Mouse (Mus musculus) heart, embryonic 13.5 days (tissue): ENCODE measurements at regions not wholly inside any gene's neighbourhood (a gene's known extent, or its start where the extent isn't known, plus 50 kb on each side); places are given as distances from the start of the nearest gene placed in this dataset.
"Not testable (repeated sequence)": the region's sequence is repeated elsewhere in the genome, so short reads cannot be mapped to it uniquely, and the experiment has no call there.

Experiments used
- ATAC-seq: fragments of 200-750 bp; cut with Nextera tagmentation; 2 replicates; pipeline ENCODE4 v1.8.0; 2017; ENCODE audit warnings: moderate TSS enrichment; ENCODE audit not compliant: insufficient number of reproducible peaks, low FRiP score, low TSS enrichment; ENCODE audit errors: extremely low read depth
- H3K27ac ChIP-seq: fragments of 300-500 bp; sonication (generic); replicated peaks from 2 replicates; pipeline ENCODE4 v1.5.1; 2015; ENCODE audit warnings: moderate library complexity, mild to moderate bottlenecking, inconsistent platforms
- H3K27me3 ChIP-seq: fragments of 300-500 bp; sonication (generic); replicated peaks from 2 replicates; pipeline ENCODE4 v1.6.1; 2015; ENCODE audit warnings: mild to moderate bottlenecking, inconsistent platforms
- H3K36me3 ChIP-seq: fragments of 300-500 bp; sonication (generic); 2 replicates; pipeline ENCODE4 v1.6.1; 2015; ENCODE audit warnings: mild to moderate bottlenecking, inconsistent platforms
- H3K4me1 ChIP-seq: fragments of 300-500 bp; sonication (generic); 2 replicates; pipeline ENCODE4 v1.6.1; 2015; ENCODE audit warnings: inconsistent platforms
- H3K4me2 ChIP-seq: fragments of 300-500 bp; sonication (generic); 2 replicates; pipeline ENCODE4 v1.6.1; 2015; ENCODE audit warnings: inconsistent platforms, mild to moderate bottlenecking, moderate library complexity
- H3K4me3 ChIP-seq: fragments of 300-500 bp; sonication (generic); 2 replicates; pipeline ENCODE4 v1.5.1; 2015; ENCODE audit warnings: moderate library complexity, mild to moderate bottlenecking, inconsistent platforms
- H3K9ac ChIP-seq: fragments of 300-500 bp; sonication (generic); 2 replicates; pipeline ENCODE4 v1.6.1; 2015; ENCODE audit warnings: inconsistent platforms, mild to moderate bottlenecking, moderate library complexity
- H3K9me3 ChIP-seq: fragments of 300-500 bp; sonication (generic); 2 replicates; pipeline ENCODE4 v1.6.1; 2016; ENCODE audit warnings: inconsistent platforms
- WGBS: fragments of 180-500 bp; shearing (Covaris S2); methylation state at CpG from one replicate; pipeline ENCODE4 v1.1.7; 2015; ENCODE audit warnings: mixed read lengths; 5-methylcytosine and 5-hydroxymethylcytosine counted together

DNA sequence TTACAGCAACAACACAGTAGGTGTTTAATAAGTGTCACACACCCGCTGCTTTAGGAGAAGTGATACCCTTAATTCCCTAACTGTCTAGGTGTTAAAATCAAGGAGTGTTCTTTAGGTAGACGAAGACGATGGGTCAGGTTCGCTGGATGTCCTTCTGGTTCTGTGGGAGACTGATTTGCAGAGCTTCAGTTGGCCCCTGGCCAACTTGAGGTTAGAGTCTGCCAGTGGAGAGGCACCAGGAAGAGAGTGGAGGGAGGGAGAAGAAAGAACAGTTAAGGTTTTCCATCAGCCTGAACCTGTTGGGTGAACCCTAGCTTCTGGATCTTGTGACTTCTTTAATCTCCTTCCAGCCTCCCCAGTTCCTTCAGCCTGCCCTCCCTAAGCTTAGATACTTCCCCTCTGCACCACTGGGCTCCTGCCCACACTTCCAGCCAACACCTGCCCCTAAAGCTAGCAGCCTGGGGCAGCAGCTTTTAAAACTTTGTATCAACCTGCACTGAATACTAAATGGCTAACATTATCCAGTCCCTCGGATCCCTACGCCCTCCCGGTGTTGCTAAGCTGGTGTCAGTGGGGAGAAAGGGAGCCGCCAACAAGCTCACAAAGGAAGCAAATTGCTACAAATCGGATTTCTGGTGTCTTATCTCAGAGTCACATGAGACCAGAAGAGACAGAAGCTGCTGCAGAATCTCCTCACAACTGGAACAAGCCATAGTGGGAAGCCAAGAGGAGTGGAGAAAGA lies 62.1 kb upstream of the Adgrl1 start:
- H3K27me3 ChIP-seq = no peaks in the 10 kb centered on the region
- no peaks in the 10 kb centered on the region for H3K9me3 ChIP-seq
- H3K4me1 ChIP-seq = peaks cover 15% of the 10 kb centered on the region
- H3K27ac ChIP-seq = peak overlapping the region; percentile 26; the same call in 1 of the 2 replicates
- no peak overlapping the region for H3K4me3 ChIP-seq
- H3K4me2 ChIP-seq = 0 out of 2 replicates have a peak overlapping the region, but pooled peaks have one; percentile 6
- no peak overlapping the region for H3K9ac ChIP-seq
- WGBS = 31% methylated on average over 9 of the region's 9 CpGs
- H3K36me3 ChIP-seq = no peaks in the 10 kb centered on the region
- no peak for ATAC-seq

DNA sequence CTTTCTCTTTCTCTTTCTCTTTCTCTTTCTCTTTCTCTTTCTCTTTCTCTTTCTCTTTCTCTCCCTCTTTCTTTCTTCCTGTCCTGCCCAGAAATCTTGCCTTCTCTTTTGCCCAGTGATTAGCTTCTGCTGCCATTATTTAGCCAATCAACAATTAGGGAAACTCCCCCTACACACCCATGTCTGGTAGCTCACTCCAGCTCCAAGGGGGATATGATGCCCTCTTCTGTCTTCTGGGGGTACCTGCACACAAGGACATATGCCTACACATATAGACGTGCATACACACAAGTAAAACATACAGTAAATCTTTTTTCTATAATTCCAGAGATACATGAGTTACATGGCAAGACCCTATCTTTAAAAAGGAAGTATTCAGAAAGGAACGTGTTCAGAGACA lies 70.1 kb upstream of the Adgrl1 start:
- ATAC-seq = no peak
- Histone ChIP-seq H3K4me3 (no peak overlapping the region), H3K4me1 (no peaks in the 10 kb centered on the region), H3K27me3 (no peaks in the 10 kb centered on the region), H3K4me2 (no peak overlapping the region), H3K36me3 (no peaks in the 10 kb centered on the region), H3K9me3 (no peaks in the 10 kb centered on the region), H3K9ac (no peak overlapping the region), H3K27ac (no peak overlapping the region)
- WGBS = 61% methylated on average over 2 of the region's 2 CpGs

DNA sequence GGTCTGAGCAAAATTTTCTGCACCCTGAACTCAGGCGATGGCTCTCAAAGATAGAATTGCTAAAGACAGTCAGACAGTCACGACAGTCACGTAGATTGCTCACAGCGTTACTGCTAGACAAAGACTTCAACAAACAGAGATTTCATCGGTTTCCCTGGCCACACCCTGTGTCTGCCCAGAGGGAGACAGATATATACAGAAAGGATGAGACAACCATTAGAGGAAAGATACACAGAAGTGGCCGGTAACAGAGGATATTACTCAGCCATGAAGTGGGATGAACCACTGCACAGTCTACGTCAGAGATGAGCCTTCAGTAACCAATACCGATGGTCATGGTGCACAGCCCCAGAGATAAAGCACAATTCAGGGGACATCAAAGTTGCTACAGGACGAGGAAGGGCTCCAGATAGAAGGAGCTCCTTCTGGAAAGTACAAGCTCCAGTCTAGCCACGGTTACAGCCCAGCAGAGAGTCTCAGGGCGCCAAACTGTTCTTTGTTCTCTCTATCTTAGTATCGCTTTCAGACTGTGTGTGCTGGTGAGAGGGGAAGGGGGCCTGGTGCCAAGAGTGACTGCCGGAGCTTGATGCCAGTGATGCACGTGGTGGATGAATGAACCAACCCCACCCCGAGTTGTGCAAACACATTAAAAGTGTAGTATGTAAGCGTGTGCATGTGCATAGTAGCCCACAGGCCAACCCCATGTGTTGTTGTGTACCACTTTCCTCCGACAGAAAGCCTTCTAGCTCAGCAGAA lies 74.8 kb upstream of the Adgrl1 start:
- Histone ChIP-seq H3K4me2 (no peak overlapping the region), H3K9ac (no peak overlapping the region), H3K4me1 (no peaks in the 10 kb centered on the region), H3K27ac (no peak overlapping the region), H3K4me3 (no peak overlapping the region), H3K9me3 (no peaks in the 10 kb centered on the region), H3K27me3 (no peaks in the 10 kb centered on the region), H3K36me3 (no peaks in the 10 kb centered on the region)
- no peak for ATAC-seq
- WGBS = 65% methylated on average over 17 of the region's 17 CpGs

DNA sequence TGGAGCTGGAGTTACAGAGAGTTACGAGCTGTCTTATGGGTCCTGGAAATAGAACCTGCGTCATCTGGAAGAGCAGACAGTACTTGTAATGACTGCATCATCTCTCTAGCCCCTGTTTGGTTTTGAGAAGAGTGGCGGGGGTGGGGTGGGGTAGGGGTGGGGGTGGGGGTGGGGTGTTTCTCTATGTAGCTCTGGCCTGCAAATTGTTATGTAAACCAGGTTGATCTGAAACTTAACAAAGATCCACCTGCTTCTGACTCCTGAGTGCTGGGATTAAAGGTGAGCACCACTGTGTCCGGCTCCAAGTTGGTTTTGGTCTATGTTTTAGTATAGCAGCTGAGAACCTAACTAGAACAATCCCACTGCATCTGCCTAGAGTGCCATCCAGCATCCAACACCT lies 78.0 kb upstream of the Adgre5 start:
- H3K9me3 ChIP-seq = no peaks in the 10 kb centered on the region
- no peaks in the 10 kb centered on the region for H3K4me1 ChIP-seq
- WGBS = 75% methylated on average over 4 of the region's 4 CpGs
- no peak overlapping the region for H3K4me3 ChIP-seq
- no peak overlapping the region for H3K9ac ChIP-seq
- H3K4me2 ChIP-seq = no peak overlapping the region
- H3K36me3 ChIP-seq = no peaks in the 10 kb centered on the region
- H3K27me3 ChIP-seq = no peaks in the 10 kb centered on the region
- ATAC-seq = no peak
- no peak overlapping the region for H3K27ac ChIP-seq

DNA sequence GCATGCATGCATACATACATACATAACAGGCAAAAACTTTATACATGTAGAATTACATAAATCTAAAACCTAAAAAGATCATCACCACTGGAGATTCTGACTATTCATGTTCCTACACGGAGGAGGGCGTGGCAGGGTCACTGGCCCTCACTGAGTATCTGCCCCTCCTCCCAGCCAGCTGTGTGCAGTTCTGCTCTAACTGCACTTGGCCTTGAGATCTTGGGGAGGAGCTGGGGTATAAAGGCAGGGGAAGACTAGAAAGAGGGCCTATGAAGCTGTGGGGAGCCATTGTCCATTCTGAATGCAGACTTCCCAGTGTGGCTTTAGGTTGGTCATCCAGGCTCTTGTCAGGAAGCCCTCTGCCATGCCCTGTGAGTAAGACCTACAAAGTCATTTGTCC lies 69.5 kb upstream of the Adgre5 start:
- Histone ChIP-seq H3K4me2 (no peak overlapping the region), H3K36me3 (no peaks in the 10 kb centered on the region), H3K27ac (no peak overlapping the region), H3K4me1 (no peaks in the 10 kb centered on the region), H3K4me3 (no peak overlapping the region), H3K27me3 (no peaks in the 10 kb centered on the region), H3K9me3 (no peaks in the 10 kb centered on the region), H3K9ac (no peak overlapping the region)
- WGBS = 74% methylated on average over 2 of the region's 2 CpGs
- ATAC-seq = no peak

DNA sequence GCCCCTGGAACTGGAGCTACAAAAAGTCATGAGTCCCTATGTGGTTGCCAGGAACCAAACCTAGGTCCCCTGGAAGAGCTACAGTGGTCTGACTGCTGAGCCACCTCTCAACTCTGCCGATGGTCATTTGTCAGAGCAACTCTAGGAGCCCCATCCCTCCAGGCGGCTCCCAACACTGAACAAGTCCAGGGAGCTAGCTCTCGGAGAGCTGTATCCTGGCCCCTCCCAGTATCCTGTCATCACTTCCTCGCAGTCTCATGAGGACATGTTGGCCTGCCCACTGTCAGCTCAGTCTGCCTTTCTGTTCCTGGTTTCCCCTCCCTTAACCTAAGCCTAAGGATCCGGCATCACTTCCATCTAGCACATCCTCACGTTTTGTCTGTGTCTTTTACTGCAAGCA lies 64.5 kb upstream of the Adgre5 start:
- Histone ChIP-seq H3K4me3 (no peak overlapping the region), H3K27me3 (no peaks in the 10 kb centered on the region; the same call in 1 of the 2 replicates), H3K4me1 (no peaks in the 10 kb centered on the region), H3K27ac (no peak overlapping the region), H3K4me2 (no peak overlapping the region), H3K9ac (no peak overlapping the region), H3K36me3 (no peaks in the 10 kb centered on the region), H3K9me3 (no peaks in the 10 kb centered on the region)
- ATAC-seq = no peak
- 28% methylated on average over 6 of the region's 6 CpGs for WGBS

DNA sequence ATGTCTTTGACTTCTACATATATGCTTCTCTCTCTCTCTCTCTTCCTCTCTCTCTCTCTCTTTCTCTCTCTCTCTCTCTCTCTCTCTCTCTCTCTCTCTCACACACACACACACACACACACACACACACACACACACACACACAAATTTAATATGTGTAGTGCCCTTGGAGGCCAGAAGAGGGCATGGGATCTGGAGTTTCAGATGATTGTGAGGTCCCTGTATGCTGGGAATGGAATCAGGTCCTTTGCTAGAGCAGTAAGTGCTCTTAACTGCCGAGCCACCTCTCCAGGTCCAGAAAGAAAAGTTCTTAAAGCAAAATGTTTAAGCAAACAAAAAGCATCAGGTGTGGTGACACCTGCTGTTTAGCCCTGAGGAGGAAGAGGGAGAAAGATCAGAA lies 62.2 kb upstream of the Adgre5 start:
- 32% methylated on average over 1 of the region's 1 CpGs for WGBS

DNA sequence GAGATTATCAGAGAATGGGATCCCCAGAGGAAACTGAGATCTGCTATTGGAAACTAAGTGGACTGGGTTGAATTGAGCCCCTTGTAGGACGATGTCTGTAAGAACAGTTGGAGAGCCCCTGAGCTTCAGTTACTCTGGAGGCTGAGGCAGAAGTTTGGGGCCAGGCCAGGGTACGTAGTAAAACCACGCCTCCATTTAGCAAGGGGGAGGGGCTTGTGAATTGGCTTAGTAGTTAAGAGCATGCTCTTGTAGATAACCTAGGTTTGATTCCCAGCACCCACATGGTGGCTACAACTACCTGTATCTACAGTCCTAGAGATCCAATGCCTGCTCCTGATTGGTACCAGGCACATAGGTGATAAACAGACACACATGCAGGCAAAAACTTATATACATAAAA lies 61.4 kb upstream of the Adgre5 start:
- WGBS = 51% methylated on average over 3 of the region's 3 CpGs
- no peak overlapping the region for H3K4me2 ChIP-seq
- ATAC-seq = no peak
- no peak overlapping the region for H3K27ac ChIP-seq
- H3K9me3 ChIP-seq = no peaks in the 10 kb centered on the region
- no peaks in the 10 kb centered on the region for H3K36me3 ChIP-seq
- no peaks in the 10 kb centered on the region; the same call in 1 of the 2 replicates for H3K27me3 ChIP-seq
- H3K4me3 ChIP-seq = no peak overlapping the region
- H3K4me1 ChIP-seq = 0 out of 2 replicates have a peak, but pooled peaks cover 2% of the 10 kb centered on the region
- no peak overlapping the region for H3K9ac ChIP-seq

More for the DNA sequence above, 62.2 kb upstream of the Adgre5 start:
- H3K4me1 ChIP-seq, ATAC-seq, H3K9ac ChIP-seq, H3K27me3 ChIP-seq, H3K9me3 ChIP-seq, H3K36me3 ChIP-seq, H3K4me2 ChIP-seq, H3K27ac ChIP-seq, H3K4me3 ChIP-seq: not testable (repeated sequence)

DNA sequence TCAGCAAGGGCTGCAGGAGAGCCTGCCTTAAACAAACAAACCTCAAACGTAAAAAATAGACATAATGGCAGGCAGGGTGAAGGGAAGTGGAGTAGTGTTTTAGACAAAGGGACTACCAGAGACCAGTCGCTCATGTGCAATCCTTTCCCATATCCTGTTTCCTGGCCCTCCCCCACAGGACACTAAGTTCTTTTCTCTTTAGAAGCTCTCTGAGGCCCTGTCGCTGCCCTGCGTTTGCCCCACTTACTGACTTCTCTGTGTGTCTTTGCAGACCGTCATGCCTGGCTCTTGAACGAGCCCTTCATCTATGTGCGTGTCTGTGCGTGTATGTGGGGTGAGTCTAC lies 58.5 kb upstream of the Adgre5 start:
- Histone ChIP-seq H3K4me1 (0 out of 2 replicates have a peak, but pooled peaks cover 2% of the 10 kb centered on the region), H3K4me3 (no peak overlapping the region), H3K4me2 (no peak overlapping the region), H3K9me3 (0 out of 2 replicates have a peak, but pooled peaks cover 7% of the 10 kb centered on the region), H3K36me3 (no peaks in the 10 kb centered on the region), H3K27me3 (no peaks in the 10 kb centered on the region), H3K27ac (peak overlapping the region; percentile 34; the same call in 1 of the 2 replicates), H3K9ac (no peak overlapping the region)
- no peak for ATAC-seq
- WGBS = 59% methylated on average over 8 of the region's 8 CpGs

DNA sequence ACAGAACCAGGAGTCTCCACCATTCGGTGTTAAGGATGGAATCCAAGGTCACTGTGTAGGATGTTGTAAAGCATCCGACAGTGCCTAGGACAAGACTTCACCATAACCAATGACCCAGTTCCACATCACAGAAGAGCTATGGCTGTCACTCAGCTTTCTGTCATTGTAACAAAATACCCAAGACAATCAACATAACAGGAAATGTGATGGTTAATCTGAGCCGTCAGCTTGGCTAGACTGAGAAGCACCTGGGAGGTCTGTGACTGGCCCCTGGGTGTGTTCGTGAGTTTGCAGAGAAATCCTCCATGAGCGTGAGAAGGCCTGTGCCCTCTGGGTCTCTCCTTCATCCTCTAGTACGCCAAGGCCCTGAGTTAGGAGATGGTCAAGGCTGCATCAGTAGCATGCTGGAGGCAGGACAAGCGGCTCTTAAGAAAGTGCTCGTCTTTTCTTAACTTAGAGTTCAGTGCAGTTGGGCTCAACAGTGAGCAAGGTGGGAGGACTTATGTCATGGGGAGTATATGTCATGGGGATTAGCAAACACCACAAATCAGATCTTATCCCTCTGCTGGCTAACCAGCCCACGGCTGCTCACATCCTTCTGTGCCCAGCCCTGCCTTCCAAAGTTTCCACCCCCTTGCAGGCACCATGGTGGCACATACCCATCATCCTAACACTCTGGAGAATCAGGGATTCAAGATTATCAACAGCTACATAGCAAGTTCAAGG lies 57.9 kb upstream of the Adgre5 start:
- no peak overlapping the region for H3K9ac ChIP-seq
- 72% methylated on average over 9 of the region's 9 CpGs for WGBS
- H3K27me3 ChIP-seq = 0 out of 2 replicates have a peak, but pooled peaks cover 3% of the 10 kb centered on the region
- H3K4me2 ChIP-seq = no peak overlapping the region
- H3K9me3 ChIP-seq = 0 out of 2 replicates have a peak, but pooled peaks cover 7% of the 10 kb centered on the region
- no peaks in the 10 kb centered on the region for H3K36me3 ChIP-seq
- ATAC-seq = no peak
- peak overlapping the region; percentile 34; the same call in 1 of the 2 replicates for H3K27ac ChIP-seq
- no peak overlapping the region for H3K4me3 ChIP-seq
- H3K4me1 ChIP-seq = 0 out of 2 replicates have a peak, but pooled peaks cover 2% of the 10 kb centered on the region

DNA sequence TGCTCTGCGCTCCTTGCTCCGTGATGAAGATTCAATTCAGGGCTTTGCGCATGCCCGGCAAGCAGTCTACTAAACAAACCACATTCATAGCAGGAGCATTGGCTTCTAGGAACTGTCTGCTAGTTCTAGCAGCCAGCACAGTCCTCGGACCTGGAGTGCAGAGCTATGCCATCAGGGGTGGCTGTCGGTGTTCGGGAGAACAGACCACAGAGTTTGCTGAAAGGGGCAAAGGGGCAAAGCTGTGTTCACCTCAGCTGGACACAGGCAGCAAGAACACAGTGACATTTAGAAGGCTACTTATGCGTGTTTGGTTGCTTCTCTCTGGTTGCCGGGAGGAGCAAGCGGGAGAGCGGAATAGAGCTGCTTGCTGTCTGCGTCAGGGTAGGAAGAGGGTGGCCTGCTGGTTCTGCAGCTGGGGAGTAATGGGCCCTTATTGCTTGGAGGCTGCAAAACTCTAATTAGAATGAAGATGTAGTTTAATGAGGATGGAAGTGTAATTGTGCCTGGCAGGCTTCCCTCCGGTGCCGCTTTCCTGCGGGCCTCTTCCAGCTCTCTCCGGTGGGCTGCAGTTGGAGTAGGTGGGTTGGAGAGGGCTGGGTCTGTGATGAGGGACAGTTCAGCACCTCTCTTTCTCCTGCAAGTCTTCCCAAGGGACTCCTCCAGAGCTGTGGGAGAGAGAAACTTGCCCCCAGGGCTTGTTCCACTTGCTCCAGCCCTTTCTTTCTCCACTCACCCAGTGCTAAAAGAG lies 52.5 kb upstream of the Adgre5 start:
- WGBS = 75% methylated on average over 16 of the region's 16 CpGs
- no peak overlapping the region for H3K4me2 ChIP-seq
- ATAC-seq = no peak

More for the DNA sequence above, 52.5 kb upstream of the Adgre5 start:
- H3K9me3 ChIP-seq = 0 out of 2 replicates have a peak, but pooled peaks cover 7% of the 10 kb centered on the region
- H3K27me3 ChIP-seq = 0 out of 2 replicates have a peak, but pooled peaks cover 5% of the 10 kb centered on the region
- no peaks in the 10 kb centered on the region for H3K4me1 ChIP-seq
- no peak overlapping the region for H3K9ac ChIP-seq
- no peaks in the 10 kb centered on the region for H3K36me3 ChIP-seq
- no peak overlapping the region for H3K4me3 ChIP-seq
- no peak overlapping the region for H3K27ac ChIP-seq
